Comparison of ENCODE assay signal across 12 mouse cellular contexts in the genomic region with DNA sequence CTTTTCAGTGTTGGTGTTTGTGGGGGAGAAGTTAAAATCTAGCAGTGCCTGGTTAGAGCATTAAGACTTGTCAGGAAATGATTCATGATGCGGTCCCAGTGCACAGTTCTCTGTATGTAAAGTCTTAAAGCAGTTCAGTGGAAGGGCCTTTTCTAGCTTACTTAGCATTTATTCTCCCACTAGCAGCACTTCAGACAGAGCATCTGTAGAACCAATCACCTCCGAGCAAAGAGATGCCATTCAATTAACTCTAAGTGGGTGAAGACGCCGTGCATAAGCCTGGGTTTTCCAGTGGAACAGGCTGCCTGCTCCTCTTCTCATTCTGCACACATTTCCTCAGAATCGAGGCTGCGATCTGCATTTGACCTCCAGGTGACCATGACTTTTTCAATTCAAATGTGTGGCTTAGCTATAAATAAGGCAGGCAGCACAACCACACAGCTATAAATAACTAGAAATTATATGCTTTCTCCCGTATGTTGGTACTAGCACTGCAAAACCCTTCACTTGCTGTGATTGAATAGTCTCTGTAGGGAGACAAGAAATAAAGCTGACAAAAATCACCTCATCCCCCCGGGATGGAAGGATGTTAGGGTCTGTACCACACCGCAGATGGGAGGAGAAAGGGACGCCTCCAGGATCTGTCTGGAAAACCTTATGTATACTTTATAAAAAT.
A peak's percentile ranks its signal among the peaks of the same experiment; 100 is the strongest.
DNase-seq lines count a peak whose midpoint lies in the region; ATAC-seq and TF ChIP-seq lines count a peak whose summit lies in the region.
"Had no signal": no experiment of that assay in that cellular context is flagged by ENCODE, and none has a peak within 500 bp of the region (broad histone marks: within the 10 kb centered on the region; RNA-seq: fewer than 3 reads in every experiment).

No protein-coding gene starts in this region.

- intact Hi-C loops in gastrocnemius, adult 2 months (cut with DNase I), result no loop called here
- intact Hi-C loops in left cerebral cortex, adult 2 months (cut with DNase I), result loop anchor here (10.0 kb wide), 1 partner anchor 137 kb away; a partner anchor contains a TSS
- intact Hi-C loops in left cerebral cortex, postnatal 36 days (cut with DNase I), result no loop called here

- ATAC-seq in hematopoietic stem cell, adult 5-6 weeks (replicated peaks in 1 of 2; ENCODE audit: insufficient read depth in 1 of 2, low FRiP score in 2 of 2, low TSS enrichment in 1 of 2, low read depth in 1 of 2, poor library complexity in 2 of 2, severe bottlenecking in 2 of 2), result peak; percentile 36 to 46; a peak in 2 of 4 replicates
- ATAC-seq in neural tube, embryonic 12.5 days (ENCODE audit: low FRiP score, low read depth), result peak; percentile 84
- ATAC-seq: inflammation-experienced regulatory T-cells, adult 6 months had no signal

- no peak overlapping the region for H3K9ac ChIP-seq in neural tube, embryonic 12.5 days

- peaks cover 11% of the 10 kb centered on the region; the same call in 1 of the 2 replicates for H3K36me3 ChIP-seq in neural tube, embryonic 12.5 days

- peak overlapping the region; percentile 41; the same call in 1 of the 2 replicates for H3K27ac ChIP-seq in gastrocnemius, adult 2 months
- peak overlapping the region; percentile 61 for H3K27ac ChIP-seq in left cerebral cortex, adult 2 months
- peak overlapping the region; percentile 17; the same call in 1 of the 2 replicates for H3K27ac ChIP-seq in neural tube, embryonic 12.5 days
- H3K27ac ChIP-seq: stomach, postnatal 0 days had no signal

- DNase-seq in gastrocnemius, adult 2 months, result no peak
- no peak for DNase-seq in gastrocnemius, adult 18-20 months (ENCODE audit: low spot score)
- no peak for DNase-seq in left cerebral cortex, adult 2 months (ENCODE audit: extremely low spot score in 1 of 2, low spot score in 2 of 2)
- DNase-seq in left cerebral cortex, postnatal 36 days (ENCODE audit: low spot score in 2 of 2), result no peak
- no peak for DNase-seq in gastrocnemius, adult 8-10 months (ENCODE audit: low spot score in 2 of 2)
- no peak for DNase-seq in cerebellum, adult 11-12 months
- DNase-seq: lung, postnatal 10 days had no signal

- TF ChIP-seq CTCF in gastrocnemius, adult 2 months (IDR thresholded peaks at IDR 0.05), result no peak
- no peak for TF ChIP-seq CTCF in left cerebral cortex, adult 2 months (IDR thresholded peaks at IDR 0.05)

- peaks cover 12% of the 10 kb centered on the region; the same call in 1 of the 2 replicates for H3K4me1 ChIP-seq in neural tube, embryonic 12.5 days

- 44% methylated on average over 10 of the region's 10 CpGs for WGBS in neural tube, embryonic 12.5 days

- H3K4me3 ChIP-seq in gastrocnemius, adult 2 months, result 0 out of 2 replicates have a peak overlapping the region, but pooled peaks have one; percentile 5
- no peak overlapping the region for H3K4me3 ChIP-seq in left cerebral cortex, adult 2 months
- no peak overlapping the region for H3K4me3 ChIP-seq in neural tube, embryonic 12.5 days
- H3K4me3 ChIP-seq: myocyte had no signal

- H3K4me2 ChIP-seq in neural tube, embryonic 12.5 days (replicated peaks), result no peak overlapping the region

- H3K27me3 ChIP-seq in neural tube, embryonic 12.5 days (replicated peaks), result no peaks in the 10 kb centered on the region

- no peaks in the 10 kb centered on the region for H3K9me3 ChIP-seq in neural tube, embryonic 12.5 days
